In genomic region chr11:105807103-105807502, GRCm38 (mm10) we compare ENCODE assay signal across 5 mouse cellular contexts.
"Had no signal": no experiment of that assay in that cellular context is flagged by ENCODE, and none has a peak within 500 bp of the region (broad histone marks: within the 10 kb centered on the region; RNA-seq: fewer than 3 reads in every experiment).

No protein-coding gene starts in this region.

- DNase-seq: lung, adult 2 months; lung, postnatal 36 days; spleen, adult 18-20 months; thymus, adult 18-20 months; thymus, postnatal 14 days had no signal
